Mouse (Mus musculus): ENCODE data around the gene Npas2. TPM values are rescaled to one million over a fixed set of nuclear protein-coding genes. Genes with fewer than 3 reads are reported as not detected.
A peak's percentile ranks its signal among the peaks of the same experiment; 100 is the strongest.

The Npas2 gene
- polyA plus RNA-seq, 1 experiment from 2014 or later = 0.28 TPM

GRCm38 (mm10) chr1:39389338-39389737 lies 195.8 kb downstream of the Npas2 start:
- 88% methylated on average over 11 of the region's 11 CpGs for whole genome bisulfite sequencing
- no peak for ATAC-seq (replicated peaks; ENCODE audit: low FRiP score, low TSS enrichment, low read depth)
- Histone ChIP-seq H3K4me2 (ENCODE audit: low read length) (no peak overlapping the region), H3K36me3 (ENCODE audit: control insufficient read depth, insufficient read depth, low read length) (no peaks in the 10 kb centered on the region), H3K9me3 (ENCODE audit: control insufficient read depth, low read length) (no peaks in the 10 kb centered on the region), H3K9ac (ENCODE audit: low read length) (no peak overlapping the region), H3K4me1 (replicated peaks; ENCODE audit: control insufficient read depth, insufficient read depth, low read length) (no peaks in the 10 kb centered on the region), H3K27me3 (replicated peaks; ENCODE audit: control insufficient read depth, insufficient read depth, low read length) (no peaks in the 10 kb centered on the region), H3K27ac (ENCODE audit: low read depth) (no peak overlapping the region), H3K4me3 (ENCODE audit: low read depth, low read length) (no peak overlapping the region)
- DNase-seq (ENCODE audit: low spot score) = no peak

DNA sequence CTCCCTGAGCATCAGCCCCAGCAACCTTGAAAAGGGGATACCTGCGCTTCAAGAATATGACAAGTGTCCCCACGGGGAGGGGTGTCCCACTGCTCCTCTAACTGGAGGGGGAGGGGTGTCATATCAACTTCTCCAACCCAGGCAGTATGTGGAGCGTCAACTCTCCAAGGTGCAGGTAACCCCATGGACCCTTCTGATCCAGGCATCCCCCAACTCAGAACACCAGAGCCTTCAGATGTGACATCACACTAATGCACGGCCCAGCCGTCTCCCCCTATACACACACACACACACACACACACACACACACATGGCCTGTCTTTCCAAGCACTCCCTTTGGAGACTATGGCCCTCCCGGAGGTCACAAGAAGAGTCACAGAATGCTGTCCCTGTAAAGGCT lies 198.1 kb downstream of the Npas2 start:
- Histone ChIP-seq H3K27me3 (replicated peaks; ENCODE audit: control insufficient read depth, insufficient read depth, low read length) (no peaks in the 10 kb centered on the region), H3K9ac (ENCODE audit: low read length) (no peak overlapping the region), H3K27ac (ENCODE audit: low read depth) (no peak overlapping the region), H3K4me3 (ENCODE audit: low read depth, low read length) (no peak overlapping the region), H3K4me2 (ENCODE audit: low read length) (no peak overlapping the region), H3K36me3 (ENCODE audit: control insufficient read depth, insufficient read depth, low read length) (no peaks in the 10 kb centered on the region), H3K9me3 (ENCODE audit: control insufficient read depth, low read length) (no peaks in the 10 kb centered on the region), H3K4me1 (replicated peaks; ENCODE audit: control insufficient read depth, insufficient read depth, low read length) (no peaks in the 10 kb centered on the region)
- DNase-seq (ENCODE audit: low spot score) = no peak
- ATAC-seq (replicated peaks; ENCODE audit: low FRiP score, low TSS enrichment, low read depth) = no peak; the same call in 1 of the 2 replicates
- 83% methylated on average over 6 of the region's 6 CpGs for WGBS

DNA sequence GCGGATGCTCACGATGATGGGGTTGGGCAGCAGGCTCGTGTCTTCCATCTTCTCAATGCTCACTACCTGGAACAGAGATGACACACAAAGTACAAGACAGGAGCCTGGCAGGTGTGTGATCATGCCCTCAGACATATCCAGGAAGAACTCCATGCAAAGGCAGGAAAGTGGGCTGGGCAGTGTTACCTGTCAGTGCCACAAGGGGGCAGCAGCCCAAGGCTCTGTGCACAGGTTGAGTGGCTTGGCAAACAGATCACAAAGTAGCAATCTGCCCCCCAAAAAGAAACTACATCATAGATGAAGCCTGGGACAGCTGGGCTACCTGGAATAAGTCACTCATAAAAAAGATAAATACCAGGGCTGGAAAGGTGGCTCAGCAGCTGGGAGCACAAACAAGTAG lies 198.7 kb downstream of the Npas2 start:
- no peak overlapping the region for H3K27ac ChIP-seq (ENCODE audit: low read depth)
- H3K4me1 ChIP-seq (replicated peaks; ENCODE audit: control insufficient read depth, insufficient read depth, low read length) = no peaks in the 10 kb centered on the region
- no peaks in the 10 kb centered on the region for H3K36me3 ChIP-seq (ENCODE audit: control insufficient read depth, insufficient read depth, low read length)
- H3K27me3 ChIP-seq (replicated peaks; ENCODE audit: control insufficient read depth, insufficient read depth, low read length) = no peaks in the 10 kb centered on the region
- 63% methylated on average over 3 of the region's 3 CpGs for WGBS
- peak; percentile 91 for DNase-seq (ENCODE audit: low spot score)
- no peak overlapping the region for H3K9ac ChIP-seq (ENCODE audit: low read length)
- H3K4me3 ChIP-seq (ENCODE audit: low read depth, low read length) = no peak overlapping the region
- peak; percentile 58 for ATAC-seq (replicated peaks; ENCODE audit: low FRiP score, low TSS enrichment, low read depth)
- H3K4me2 ChIP-seq (ENCODE audit: low read length) = no peak overlapping the region
- H3K9me3 ChIP-seq (ENCODE audit: control insufficient read depth, low read length) = no peaks in the 10 kb centered on the region

DNA sequence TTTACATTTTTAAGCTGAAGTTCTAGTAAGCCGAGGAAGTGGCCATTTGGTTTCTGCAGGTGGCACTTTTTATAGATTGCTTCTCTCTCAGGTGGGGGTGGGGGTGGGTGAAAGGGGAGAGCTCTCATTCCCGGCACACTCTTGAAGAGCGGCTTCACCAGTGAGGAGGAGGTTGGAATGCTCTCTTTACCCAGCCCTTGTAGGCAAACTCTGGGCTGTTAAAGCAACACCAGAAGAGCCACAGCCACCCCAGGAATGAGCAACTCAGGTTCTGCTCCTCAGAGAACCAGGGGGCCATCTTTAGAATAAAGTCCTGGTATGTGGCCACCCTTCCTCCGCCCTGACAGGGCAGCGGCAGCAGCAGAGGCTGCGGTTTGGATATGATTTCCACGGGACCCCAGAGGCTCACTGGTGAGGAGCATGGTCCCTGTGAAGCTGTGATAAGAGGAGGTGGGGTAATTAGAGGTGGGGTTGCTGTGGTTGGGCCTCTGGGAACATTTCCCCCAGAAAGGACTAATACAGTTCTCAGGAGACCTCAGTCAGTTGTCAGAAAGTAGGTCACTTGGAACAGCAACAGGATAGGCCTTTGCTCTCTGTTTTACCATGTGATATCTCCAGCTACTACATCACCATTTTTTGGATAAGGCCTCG lies 199.8 kb downstream of the Npas2 start:
- H3K36me3 ChIP-seq (ENCODE audit: control insufficient read depth, insufficient read depth, low read length) = no peaks in the 10 kb centered on the region
- DNase-seq (ENCODE audit: low spot score) = no peak
- no peak for ATAC-seq (replicated peaks; ENCODE audit: low FRiP score, low TSS enrichment, low read depth)
- no peaks in the 10 kb centered on the region for H3K9me3 ChIP-seq (ENCODE audit: control insufficient read depth, low read length)
- H3K27me3 ChIP-seq (replicated peaks; ENCODE audit: control insufficient read depth, insufficient read depth, low read length) = no peaks in the 10 kb centered on the region
- WGBS = 80% methylated on average over 8 of the region's 8 CpGs
- no peak overlapping the region for H3K9ac ChIP-seq (ENCODE audit: low read length)
- H3K4me2 ChIP-seq (ENCODE audit: low read length) = no peak overlapping the region
- no peak overlapping the region for H3K4me3 ChIP-seq (ENCODE audit: low read depth, low read length)
- H3K4me1 ChIP-seq (replicated peaks; ENCODE audit: control insufficient read depth, insufficient read depth, low read length) = no peaks in the 10 kb centered on the region
- no peak overlapping the region for H3K27ac ChIP-seq (ENCODE audit: low read depth)

GRCm38 (mm10) chr1:39394096-39394495 lies 200.6 kb downstream of the Npas2 start:
- WGBS = 71% methylated on average over 10 of the region's 10 CpGs
- no peaks in the 10 kb centered on the region for H3K36me3 ChIP-seq (ENCODE audit: control insufficient read depth, insufficient read depth, low read length)
- H3K27me3 ChIP-seq (replicated peaks; ENCODE audit: control insufficient read depth, insufficient read depth, low read length) = no peaks in the 10 kb centered on the region
- no peak overlapping the region for H3K4me2 ChIP-seq (ENCODE audit: low read length)
- no peak overlapping the region for H3K27ac ChIP-seq (ENCODE audit: low read depth)
- H3K9ac ChIP-seq (ENCODE audit: low read length) = no peak overlapping the region
- no peaks in the 10 kb centered on the region for H3K9me3 ChIP-seq (ENCODE audit: control insufficient read depth, low read length)
- no peaks in the 10 kb centered on the region for H3K4me1 ChIP-seq (replicated peaks; ENCODE audit: control insufficient read depth, insufficient read depth, low read length)
- no peak for ATAC-seq (replicated peaks; ENCODE audit: low FRiP score, low TSS enrichment, low read depth)
- no peak for DNase-seq (ENCODE audit: low spot score)
- no peak overlapping the region for H3K4me3 ChIP-seq (ENCODE audit: low read depth, low read length)

- H3K9ac ChIP-seq (ENCODE audit: low read length) = no peak overlapping the region
- WGBS = 85% methylated on average over 3 of the region's 3 CpGs
- no peaks in the 10 kb centered on the region for H3K4me1 ChIP-seq (replicated peaks; ENCODE audit: control insufficient read depth, insufficient read depth, low read length)
- no peak overlapping the region for H3K4me3 ChIP-seq (ENCODE audit: low read depth, low read length)
- no peaks in the 10 kb centered on the region for H3K36me3 ChIP-seq (ENCODE audit: control insufficient read depth, insufficient read depth, low read length)
- no peaks in the 10 kb centered on the region for H3K27me3 ChIP-seq (replicated peaks; ENCODE audit: control insufficient read depth, insufficient read depth, low read length)
- H3K4me2 ChIP-seq (ENCODE audit: low read length) = no peak overlapping the region
- no peak overlapping the region for H3K27ac ChIP-seq (ENCODE audit: low read depth)
- DNase-seq (ENCODE audit: low spot score) = no peak
- H3K9me3 ChIP-seq (ENCODE audit: control insufficient read depth, low read length) = no peaks in the 10 kb centered on the region
- ATAC-seq (replicated peaks; ENCODE audit: low FRiP score, low TSS enrichment, low read depth) = no peak
These were observed 201.1 kb downstream of the Npas2 start for GRCm38 (mm10) chr1:39394650-39395049.

DNA sequence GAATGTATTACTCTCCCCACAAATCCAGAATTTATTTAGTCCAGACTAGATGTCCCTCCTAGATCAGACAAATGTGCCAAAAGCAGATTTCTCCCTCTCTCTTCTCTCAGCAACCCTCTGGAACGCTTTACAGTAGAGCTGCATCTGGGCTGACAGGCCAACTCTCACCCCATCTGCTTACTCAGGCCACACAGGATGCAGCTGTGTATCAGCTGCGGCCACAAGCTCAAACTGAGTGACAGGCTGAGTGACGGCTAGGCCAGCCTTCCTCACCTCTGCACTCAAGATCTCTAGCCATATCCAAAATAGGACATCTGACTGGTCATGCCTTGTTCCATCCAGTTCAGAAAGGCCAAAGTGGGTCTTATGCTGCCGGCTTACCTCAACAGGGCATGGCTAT lies 202.8 kb downstream of the Npas2 start:
- no peak overlapping the region for H3K4me3 ChIP-seq (ENCODE audit: low read depth, low read length)
- no peak overlapping the region for H3K27ac ChIP-seq (ENCODE audit: low read depth)
- H3K36me3 ChIP-seq (ENCODE audit: control insufficient read depth, insufficient read depth, low read length) = no peaks in the 10 kb centered on the region
- H3K4me1 ChIP-seq (replicated peaks; ENCODE audit: control insufficient read depth, insufficient read depth, low read length) = no peaks in the 10 kb centered on the region
- H3K9ac ChIP-seq (ENCODE audit: low read length) = no peak overlapping the region
- H3K4me2 ChIP-seq (ENCODE audit: low read length) = no peak overlapping the region
- H3K9me3 ChIP-seq (ENCODE audit: control insufficient read depth, low read length) = no peaks in the 10 kb centered on the region
- H3K27me3 ChIP-seq (replicated peaks; ENCODE audit: control insufficient read depth, insufficient read depth, low read length) = no peaks in the 10 kb centered on the region
- ATAC-seq (replicated peaks; ENCODE audit: low FRiP score, low TSS enrichment, low read depth) (no peak), DNase-seq (ENCODE audit: low spot score) (no peak)
- WGBS = 70% methylated on average over 4 of the region's 4 CpGs

DNA sequence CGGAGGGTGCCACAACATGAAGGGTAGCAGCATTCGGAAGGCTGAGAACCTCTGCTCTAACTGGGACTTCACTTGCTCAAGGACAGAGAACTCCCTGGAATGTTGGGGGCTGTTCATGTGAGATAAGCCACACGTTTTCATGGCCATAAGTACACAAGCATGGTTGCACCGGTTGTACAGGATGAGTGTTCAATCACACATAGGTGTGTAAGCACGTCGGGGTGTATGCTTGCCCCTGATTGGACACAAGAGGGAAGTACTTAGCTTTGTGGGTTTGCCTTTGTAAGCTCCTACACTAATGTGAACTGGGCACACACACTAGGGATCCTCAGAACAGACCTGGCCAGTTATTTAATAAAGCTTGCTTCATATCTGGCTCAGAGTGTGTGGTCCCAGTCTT lies 204.8 kb downstream of the Npas2 start:
- Histone ChIP-seq H3K27me3 (replicated peaks; ENCODE audit: control insufficient read depth, insufficient read depth, low read length) (no peaks in the 10 kb centered on the region), H3K4me1 (replicated peaks; ENCODE audit: control insufficient read depth, insufficient read depth, low read length) (no peaks in the 10 kb centered on the region), H3K9me3 (ENCODE audit: control insufficient read depth, low read length) (no peaks in the 10 kb centered on the region), H3K4me3 (ENCODE audit: low read depth, low read length) (no peak overlapping the region), H3K4me2 (ENCODE audit: low read length) (no peak overlapping the region), H3K27ac (ENCODE audit: low read depth) (no peak overlapping the region), H3K9ac (ENCODE audit: low read length) (no peak overlapping the region), H3K36me3 (ENCODE audit: control insufficient read depth, insufficient read depth, low read length) (no peaks in the 10 kb centered on the region)
- ATAC-seq (replicated peaks; ENCODE audit: low FRiP score, low TSS enrichment, low read depth) (no peak), DNase-seq (ENCODE audit: low spot score) (no peak)
- 83% methylated on average over 6 of the region's 6 CpGs for WGBS

DNA sequence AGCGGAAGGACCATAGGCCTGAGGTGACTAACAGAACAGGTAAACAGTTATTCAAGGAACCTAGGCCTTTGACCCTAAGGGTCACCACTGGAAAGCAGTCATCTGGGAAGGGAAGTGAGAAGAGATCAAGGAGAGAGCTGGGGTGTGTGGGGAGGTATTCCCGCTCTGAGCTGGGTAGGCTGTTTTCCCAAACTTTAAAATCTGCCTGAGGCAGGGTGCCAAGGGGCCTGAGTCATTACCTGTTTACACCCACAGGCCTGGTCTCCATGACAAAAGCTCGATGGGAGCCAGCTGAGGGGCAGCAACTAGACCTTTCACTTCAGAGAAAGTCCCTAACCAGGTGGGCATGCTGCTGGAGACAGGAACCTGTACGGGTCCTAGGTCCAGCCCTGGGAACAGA lies 205.7 kb downstream of the Npas2 start:
- Histone ChIP-seq H3K27ac (ENCODE audit: low read depth) (no peak overlapping the region), H3K9ac (ENCODE audit: low read length) (no peak overlapping the region), H3K27me3 (replicated peaks; ENCODE audit: control insufficient read depth, insufficient read depth, low read length) (no peaks in the 10 kb centered on the region), H3K4me1 (replicated peaks; ENCODE audit: control insufficient read depth, insufficient read depth, low read length) (no peaks in the 10 kb centered on the region), H3K9me3 (ENCODE audit: control insufficient read depth, low read length) (no peaks in the 10 kb centered on the region), H3K4me3 (ENCODE audit: low read depth, low read length) (no peak overlapping the region), H3K4me2 (ENCODE audit: low read length) (no peak overlapping the region), H3K36me3 (ENCODE audit: control insufficient read depth, insufficient read depth, low read length) (no peaks in the 10 kb centered on the region)
- 48% methylated on average over 4 of the region's 4 CpGs for WGBS
- DNase-seq (ENCODE audit: low spot score) (no peak), ATAC-seq (replicated peaks; ENCODE audit: low FRiP score, low TSS enrichment, low read depth) (no peak)

Data from intestine, embryonic 14.5 days (tissue).